Mouse (Mus musculus) urinary bladder, postnatal 0 days (tissue): ENCODE data around the gene Pms2. TPM values are rescaled to one million over a fixed set of nuclear protein-coding genes. Genes with fewer than 3 reads are reported as not detected.

ENCODE experiments used
- polyA plus RNA-seq: library from polyadenylated mRNA; unstranded; fragments of >200 nt; fragmentation: Nextera tagmentation; extraction: Ambion mirVana; gene quantifications from 2 replicates; pipeline ENCODE4 v1.2.1, GENCODE M21; 2015

Gene Pms2
- polyA plus RNA-seq = 10.0 and 11.9 TPM in 2 replicates

DNA sequence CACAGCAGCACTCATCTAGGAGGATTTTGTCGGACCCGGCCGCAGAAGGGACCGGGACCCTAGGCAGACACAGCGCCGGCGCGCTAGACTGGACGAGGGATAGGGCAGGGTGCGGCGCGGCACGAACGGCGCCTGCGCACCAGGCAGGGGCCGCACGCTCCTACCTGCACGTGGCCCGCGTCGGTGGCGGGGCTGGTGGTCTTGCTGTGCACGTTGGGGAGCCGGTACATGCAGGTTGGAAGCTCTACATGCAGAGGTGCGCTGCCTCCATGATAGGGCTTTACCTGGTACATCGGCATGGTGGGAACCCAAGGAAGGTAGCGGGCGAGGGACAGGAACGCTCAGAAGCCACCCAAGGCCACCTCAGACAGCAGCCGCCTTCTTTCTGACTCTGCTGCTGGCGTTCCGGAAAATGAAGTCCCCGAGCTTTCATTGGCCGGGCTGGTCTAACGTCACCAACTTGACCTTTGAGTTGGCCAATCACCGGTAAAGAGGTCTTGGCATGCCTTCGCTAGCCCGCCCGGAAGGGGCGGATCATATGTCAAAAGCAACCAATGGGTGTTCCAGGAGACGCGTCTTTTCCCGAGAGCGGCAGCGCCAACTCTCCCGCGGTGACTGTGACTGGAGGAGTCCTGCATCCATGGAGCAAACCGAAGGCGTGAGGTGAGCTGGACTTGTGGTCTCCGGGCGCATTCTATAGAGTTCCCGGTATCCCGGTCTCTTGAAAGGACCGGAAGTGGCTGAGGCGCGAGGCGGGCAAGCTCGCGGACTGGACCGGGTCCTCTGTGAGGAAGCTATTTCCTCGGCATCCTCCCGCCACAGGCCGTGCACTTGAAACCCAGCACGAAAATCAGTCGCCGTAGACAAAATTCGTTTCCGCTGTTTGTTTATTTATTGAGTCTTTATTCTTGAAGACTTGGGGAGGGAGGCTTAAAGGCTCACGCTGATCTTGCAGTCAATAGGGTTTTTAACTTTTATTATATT, at the start of gene Pms2, which contains the start of gene Aimp2:
Pms2 (plus strand) TSS at position 548 of the 984 bp plus-strand sequence.
Aimp2 (minus strand) TSS at position 431 of the 984 bp plus-strand sequence.

DNA sequence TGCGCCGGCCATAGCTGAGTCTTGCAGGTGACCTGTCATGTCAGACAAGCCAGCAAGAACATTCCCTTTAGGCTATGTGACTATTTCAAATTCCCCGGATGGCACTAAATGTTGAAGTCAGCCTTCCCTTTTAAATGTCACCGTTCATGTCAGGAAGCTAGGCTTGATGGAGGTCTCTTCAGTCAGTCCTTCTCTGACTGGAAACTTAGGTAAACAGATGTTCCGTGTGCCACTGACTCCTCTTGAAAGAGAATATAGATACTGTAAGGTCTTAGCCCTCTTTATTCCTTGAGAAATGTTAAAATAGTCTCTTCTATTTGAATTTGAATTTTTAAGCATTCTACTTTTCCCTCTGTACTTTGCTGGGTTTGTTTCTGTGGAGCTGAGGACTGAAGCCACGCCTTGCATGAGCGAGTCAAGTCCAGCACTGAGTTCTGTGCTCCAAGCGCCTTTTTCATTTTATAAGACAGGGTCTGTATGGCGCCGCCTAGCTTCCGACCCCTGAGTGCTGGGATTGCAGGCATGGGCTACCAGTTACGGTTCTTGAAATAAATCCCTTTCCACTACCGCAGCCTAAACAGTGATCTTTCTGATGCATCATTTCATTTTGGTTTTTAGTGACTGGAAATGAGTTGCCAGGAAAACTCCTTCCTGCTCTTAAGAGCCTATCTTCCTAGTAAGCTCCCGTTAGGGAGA, 12.0 kb upstream of the Pms2 start, which contains the start of gene Ankrd61:
Ankrd61 (minus strand) TSS at position 51 of the 696 bp plus-strand sequence.

DNA sequence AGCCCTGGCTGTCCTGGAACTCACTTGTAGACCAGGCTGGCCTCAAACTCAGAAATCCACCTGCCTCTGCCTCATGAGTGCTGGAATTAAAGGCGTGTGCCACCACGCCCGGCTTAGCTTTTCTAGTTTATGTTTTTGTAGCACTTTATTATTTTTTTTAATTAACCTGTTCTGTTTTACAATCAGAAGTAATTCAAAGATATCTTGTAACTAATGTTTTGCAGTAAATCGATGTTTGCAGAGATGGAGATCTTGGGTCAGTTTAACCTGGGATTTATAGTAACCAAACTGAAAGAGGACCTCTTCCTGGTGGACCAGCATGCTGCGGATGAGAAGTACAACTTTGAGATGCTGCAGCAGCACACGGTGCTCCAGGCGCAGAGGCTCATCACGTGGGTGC, 18.1 kb downstream of the Pms2 start, which contains the start of gene Gm42421:
Gm42421 (plus strand) TSS at position 301 of the 400 bp plus-strand sequence.

DNA sequence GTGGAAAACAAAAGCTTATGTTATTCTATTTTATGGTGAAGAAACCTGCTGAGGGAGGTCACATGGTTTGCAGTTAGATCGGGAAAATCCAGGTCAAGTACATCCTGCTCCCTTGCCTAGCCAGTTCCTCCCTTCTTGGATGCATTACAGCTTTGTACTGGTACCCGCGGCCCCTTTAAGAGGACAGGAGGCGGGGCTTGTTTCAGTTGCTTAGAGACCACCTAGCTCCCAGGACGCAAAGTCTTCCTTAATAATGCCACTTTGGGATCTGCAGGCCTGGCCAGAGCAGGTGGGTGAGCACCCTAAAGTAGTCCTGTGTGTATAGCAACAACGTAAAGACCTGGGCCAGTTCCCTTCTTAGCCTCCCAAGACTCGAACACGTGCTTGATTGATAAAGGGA, 23.1 kb downstream of the Pms2 start, which contains the start of gene Rsph10b:
Rsph10b (plus strand) TSS at position 205 of the 400 bp plus-strand sequence.

Other genes starting within 250 kb of the Pms2 start
- gene Usp42, start 177.7 kb upstream of the Pms2 start, polyA plus RNA-seq = 6.3 and 6.9 TPM in 2 replicates
- 19.2 and 19.5 TPM in 2 replicates for gene Eif2ak1, start 92.2 kb upstream of the Pms2 start, polyA plus RNA-seq
- 0.08 and 0.27 TPM in 2 replicates for gene Ankrd61, start 12.3 kb upstream of the Pms2 start, polyA plus RNA-seq
- 79.5 and 83.0 TPM in 2 replicates for gene Aimp2, start 117 bp upstream of the Pms2 start, polyA plus RNA-seq
- gene Gm42421, start 18.2 kb downstream of the Pms2 start, polyA plus RNA-seq = 0.24 TPM in 1 of 2 replicates, not detected in the other
- gene Rsph10b, start 23.1 kb downstream of the Pms2 start, polyA plus RNA-seq = 0.19 and 0.52 TPM in 2 replicates
- gene Ccz1, start 104.9 kb downstream of the Pms2 start, polyA plus RNA-seq = 47.3 and 52.5 TPM in 2 replicates
- not detected in 2 replicates for gene Ocm, start 116.7 kb downstream of the Pms2 start, polyA plus RNA-seq
- 3.0 and 3.8 TPM in 2 replicates for gene Lmtk2, start 190.5 kb downstream of the Pms2 start, polyA plus RNA-seq